Mouse (Mus musculus): ENCODE measurements around the gene Rps11. TPM values are rescaled to one million over a fixed set of nuclear protein-coding genes. Genes with fewer than 3 reads are reported as not detected.
"Not testable (repeated sequence)": the region's sequence is repeated elsewhere in the genome, so short reads cannot be mapped to it uniquely, and the experiment has no call there.

The Rps11 gene
- total RNA-seq, 2 experiments from 2014 or later = 413 to 448 TPM

DNA sequence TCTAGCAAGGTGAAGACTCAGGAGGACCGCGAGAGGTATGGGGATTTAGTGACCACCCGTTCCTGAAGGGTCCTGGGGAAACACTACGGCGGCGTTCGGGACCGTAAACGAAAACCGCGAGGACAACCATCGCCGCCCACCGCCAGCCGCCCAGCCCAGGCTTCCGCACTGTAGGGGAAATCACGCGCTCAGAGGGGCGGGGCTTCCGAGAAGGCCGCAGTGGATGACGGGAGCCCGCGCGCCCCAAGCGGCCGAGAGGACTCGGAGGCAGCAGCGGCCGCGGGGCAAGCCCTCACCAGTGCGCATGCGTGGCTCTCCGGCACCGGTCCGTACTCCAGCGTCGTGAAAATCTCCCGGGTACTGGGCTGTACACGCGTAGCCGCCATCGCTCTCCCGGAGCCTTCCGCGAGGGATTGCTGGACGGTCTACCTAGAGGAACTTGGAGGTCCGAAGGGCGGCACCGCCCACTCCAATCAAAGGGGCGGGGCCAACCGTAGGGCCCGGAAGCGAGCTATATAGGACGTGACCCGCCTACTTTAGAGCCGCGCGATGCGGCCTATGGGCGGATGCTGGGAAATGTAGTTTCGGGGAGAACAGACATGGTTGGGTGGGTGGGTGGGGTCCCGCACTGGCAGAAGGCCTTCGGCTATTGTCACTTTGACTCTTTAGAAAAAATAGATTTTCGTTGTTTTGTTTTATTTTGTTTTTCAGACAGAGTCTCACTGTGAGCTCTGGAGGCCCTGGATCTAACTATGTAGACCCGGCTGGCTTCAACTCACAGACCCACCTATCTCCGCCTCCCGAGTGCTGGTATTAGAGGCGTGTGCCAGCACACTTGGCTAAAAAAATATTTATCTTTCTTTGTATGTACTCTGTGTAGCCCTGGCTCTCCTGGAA, 30.1 kb upstream of the Rps11 start, which contains the start of the genes Pih1d1 and Aldh16a1:
Gene Pih1d1 (plus strand): TSS at position 208 of the 897 bp plus-strand sequence.
Gene Aldh16a1 (minus strand): TSS at position 489 of the 897 bp plus-strand sequence.
- peak; percentile 96 for DNase-seq

- no peak for DNase-seq
These were observed 29.3 kb upstream of the Rps11 start for GRCm38 (mm10) chr7:45153586-45153985.

- DNase-seq = not testable (repeated sequence)
These were observed 28.8 kb upstream of the Rps11 start for GRCm38 (mm10) chr7:45153052-45153451.

GRCm38 (mm10) chr7:45151303-45151702, 27.1 kb upstream of the Rps11 start:
- DNase-seq = peak; percentile 59

DNA sequence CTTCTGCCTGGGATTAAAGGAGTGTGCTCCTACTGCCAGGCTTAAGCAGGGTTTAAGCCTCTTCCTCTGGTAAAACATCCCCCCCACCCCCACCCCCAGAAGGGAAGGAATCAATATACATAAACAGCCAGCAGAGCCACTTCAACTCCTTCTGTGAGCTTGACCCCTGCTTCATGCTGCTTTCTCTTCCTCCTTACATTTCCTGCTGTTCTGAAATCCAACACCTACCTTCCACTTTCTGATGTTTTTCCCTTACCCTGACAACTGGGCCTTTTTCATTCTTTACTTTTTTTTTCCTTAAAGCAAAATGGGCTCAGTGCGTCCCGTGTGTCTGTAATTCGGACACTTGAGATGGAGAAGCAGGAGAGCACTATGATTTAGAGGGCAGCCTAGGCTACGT, 26.1 kb upstream of the Rps11 start:
- no peak for DNase-seq

DNA sequence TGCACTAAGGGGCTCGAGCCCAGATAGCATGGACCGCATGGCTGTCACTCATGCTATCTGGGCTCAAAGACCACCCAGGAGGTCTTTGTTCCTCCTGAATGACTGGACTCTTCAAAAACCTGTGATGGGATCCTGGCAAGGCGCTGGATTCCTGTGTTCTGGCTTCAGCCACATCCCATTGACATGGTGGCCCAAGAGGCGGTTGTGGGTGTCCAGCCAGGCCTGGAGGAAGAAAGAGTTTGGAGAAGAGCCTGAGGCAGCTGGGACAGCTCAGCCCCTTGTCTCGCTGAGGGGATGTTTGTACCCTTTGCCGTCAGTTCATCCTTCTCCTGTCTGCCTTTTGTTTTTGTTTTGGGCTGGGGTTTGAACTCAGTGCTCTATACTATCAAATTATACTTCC, 25.3 kb upstream of the Rps11 start:
- DNase-seq = peak; percentile 50

GRCm38 (mm10) chr7:45148534-45149098, 24.4 kb upstream of the Rps11 start:
- DNase-seq = no peak

GRCm38 (mm10) chr7:45147899-45148298, 23.7 kb upstream of the Rps11 start:
- DNase-seq = no peak

DNA sequence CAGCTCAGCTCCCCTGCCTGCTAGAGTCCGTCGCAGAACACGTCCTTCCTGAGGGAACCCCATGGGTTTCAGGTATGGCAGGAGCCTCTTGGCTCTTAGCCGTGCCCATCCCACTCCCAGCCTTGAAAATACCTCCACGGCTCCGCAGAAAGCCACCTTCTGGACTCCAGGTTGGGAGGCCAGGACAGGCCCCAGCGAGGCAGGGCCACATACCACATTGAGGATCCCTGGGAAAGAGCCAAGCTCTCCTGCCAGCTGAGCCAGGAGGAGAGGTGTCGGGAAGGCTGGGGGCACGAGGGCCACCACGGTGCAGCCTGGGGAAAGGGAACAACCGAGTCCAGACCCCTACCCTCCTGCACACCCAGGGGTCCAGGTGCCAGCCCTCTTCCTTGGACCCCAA, 23.0 kb upstream of the Rps11 start:
- DNase-seq = no peak

DNA sequence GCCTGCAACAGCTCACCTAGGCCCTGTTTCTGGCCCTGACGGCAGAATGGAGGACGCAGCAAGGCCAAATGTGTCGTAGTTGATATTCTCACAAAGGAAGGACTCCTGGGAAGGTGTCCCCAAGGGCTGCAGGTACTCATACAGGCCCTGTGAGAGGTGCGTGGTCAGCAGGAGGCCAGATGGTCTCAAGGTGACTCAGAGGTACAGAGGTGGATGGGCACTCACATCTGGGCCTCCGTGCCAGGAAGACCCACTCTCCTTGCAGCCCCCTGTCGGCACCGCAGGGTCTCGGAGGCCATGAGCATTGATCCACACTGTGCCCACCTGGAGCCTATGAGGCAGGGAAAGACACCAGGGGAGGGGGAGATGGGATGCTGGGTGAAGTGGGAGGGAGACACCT, 21.2 kb upstream of the Rps11 start:
- no peak for DNase-seq

DNA sequence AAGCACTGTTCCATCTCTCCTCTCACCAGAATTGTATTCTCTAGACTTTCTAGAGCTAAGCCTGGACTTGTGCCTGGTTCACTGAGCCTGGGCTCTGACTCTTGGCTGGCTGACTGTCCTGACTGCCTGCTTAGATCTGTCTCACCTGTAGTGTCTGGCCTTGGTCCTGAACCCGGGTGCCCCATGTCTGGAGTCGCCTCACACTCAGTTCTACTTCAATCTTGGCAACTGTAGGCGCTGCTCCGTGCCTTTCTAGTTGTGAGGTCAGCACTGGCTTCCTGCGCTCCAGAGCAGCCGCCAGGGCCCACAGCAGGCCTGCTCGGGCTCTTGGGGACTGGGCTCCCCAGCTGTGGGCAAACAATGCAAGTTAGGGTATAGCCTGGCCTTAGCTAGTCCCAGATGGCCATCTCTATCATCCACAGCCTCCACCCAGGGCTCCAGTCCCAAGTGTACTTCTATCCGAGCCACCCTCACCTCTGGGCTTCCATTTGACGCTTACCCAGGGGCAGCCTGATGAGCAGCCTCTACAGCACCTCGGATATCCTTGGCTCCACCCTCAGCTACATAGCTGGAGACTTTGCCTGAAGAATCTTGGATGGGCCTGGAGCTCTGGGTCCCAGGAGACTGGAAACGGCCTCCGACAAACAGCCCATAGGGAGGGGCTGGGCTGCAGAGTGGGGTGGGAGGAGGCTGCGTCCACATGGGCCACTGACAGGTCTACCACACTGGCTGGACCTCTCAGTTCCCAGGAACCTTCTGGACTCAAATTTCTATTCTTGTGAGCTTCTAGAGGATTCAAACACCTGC, 20.3 kb upstream of the Rps11 start:
- peak; percentile 47 for DNase-seq

DNA sequence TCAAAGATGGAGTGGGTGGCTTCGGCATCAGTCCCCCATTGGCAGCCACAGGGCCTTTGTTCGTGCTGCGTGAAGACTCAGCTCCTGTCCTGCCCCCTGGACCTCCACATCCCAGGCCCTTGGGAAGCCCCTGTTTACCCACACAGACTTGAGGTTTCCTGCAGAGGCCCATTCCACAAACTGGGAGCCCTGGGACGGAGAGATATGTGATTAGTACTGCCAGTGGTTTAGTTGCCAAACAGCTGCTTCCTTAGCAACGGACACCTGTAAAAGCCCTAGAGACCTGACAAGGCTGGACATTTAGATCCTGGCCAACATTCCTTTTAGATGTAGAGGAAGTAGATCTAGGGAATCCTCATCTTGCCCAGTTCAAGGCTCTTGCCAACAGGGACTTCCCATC, 17.7 kb upstream of the Rps11 start:
- no peak for DNase-seq

DNA sequence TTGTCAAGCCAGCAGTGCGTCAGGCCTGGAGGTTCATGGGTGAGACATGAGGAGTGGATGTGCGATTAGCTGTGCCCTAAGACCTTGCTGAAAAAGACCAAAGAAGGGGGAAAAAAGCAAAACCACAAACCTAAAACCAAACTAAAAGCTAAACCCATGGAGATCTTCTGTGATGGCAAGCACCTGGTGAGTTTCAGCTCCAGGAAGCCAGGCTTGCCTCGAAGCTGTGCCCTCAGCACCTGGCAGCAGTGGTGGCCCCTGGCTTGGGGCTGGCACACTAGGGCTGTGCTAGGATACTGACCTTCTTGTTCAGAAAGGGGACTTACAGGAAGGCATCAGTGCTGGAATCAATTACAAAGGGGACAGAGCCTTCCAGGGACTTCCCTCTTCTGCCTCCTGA, 17.1 kb upstream of the Rps11 start:
- no peak for DNase-seq

DNA sequence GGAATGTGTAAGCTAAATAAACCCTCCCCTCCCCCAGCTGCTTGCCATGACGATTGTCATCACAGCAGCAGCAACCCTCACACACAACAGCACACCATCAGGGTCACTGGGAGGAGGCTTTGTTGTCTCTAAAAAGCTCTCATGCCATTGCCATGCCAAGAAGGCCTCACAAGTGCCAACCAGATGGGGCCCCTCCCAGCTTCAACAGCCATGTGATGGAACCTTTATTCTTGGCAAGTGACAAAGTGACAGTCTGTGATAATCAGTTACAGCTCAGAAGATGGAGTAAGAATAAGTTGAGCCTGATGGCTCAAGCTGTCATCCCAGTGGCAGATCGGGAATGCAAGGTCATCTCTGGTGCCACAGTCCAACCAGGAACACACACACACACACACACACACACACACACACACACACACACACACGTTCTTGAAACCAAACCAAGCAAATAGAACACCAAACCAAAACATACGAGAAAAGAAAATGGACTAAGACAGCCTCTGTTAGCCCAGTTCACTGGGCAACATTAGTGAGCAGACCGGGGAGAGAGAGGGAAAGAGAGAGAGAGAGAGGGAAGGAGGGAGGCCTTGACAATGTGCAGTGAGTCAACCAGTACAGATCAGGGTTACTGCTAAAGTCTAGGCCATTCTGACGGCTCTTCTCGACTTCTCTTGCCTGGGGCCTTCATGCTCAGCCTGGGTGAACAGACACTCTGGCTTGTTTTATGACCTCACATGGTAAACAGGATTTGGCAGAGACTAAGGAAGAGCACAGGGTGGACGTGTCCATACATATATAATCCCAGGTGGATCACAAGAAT, 15.9 kb upstream of the Rps11 start:
- DNase-seq = no peak

- no peak for DNase-seq
These were observed 14.2 kb upstream of the Rps11 start for GRCm38 (mm10) chr7:45138403-45138802.

DNA sequence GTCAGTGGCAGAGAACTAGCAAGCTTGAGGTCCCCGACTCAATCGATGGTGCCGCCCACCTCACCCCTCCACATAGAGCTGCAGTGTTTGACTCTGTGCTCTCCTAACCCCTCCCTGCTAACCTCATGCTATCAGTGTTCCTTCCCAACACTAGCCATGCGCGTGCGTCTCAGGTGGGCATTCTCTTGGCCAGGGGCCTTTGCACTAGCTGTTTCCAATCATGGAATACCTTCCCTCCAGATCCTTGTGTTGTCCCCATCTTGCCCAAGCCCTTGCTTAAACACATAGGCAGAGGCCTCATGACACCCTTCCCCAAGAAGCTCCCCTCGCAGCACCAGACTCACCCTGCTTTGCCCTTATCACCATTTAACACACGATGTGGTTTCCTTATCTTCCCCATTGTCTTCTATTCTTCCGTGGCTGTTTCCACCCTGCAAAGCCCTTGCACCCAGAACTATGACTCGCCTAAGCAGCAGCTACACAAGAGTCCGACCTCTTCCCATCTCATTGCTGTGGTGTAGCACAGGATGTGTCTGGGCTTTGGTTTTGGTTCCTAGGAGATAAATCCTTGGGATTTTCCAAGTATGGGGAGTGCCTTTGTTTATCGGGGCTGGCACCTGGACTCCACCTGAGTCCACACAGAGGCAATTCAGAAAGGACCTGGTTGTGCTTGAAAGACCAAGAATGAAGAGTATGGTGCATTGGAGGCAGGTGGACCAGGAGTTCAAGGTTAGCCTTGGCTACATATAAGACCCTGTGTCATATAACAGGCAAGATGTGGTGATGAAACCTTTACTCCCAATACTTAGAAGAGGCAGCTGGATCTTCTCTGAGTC, 13.2 kb upstream of the Rps11 start:
- DNase-seq = no peak

DNA sequence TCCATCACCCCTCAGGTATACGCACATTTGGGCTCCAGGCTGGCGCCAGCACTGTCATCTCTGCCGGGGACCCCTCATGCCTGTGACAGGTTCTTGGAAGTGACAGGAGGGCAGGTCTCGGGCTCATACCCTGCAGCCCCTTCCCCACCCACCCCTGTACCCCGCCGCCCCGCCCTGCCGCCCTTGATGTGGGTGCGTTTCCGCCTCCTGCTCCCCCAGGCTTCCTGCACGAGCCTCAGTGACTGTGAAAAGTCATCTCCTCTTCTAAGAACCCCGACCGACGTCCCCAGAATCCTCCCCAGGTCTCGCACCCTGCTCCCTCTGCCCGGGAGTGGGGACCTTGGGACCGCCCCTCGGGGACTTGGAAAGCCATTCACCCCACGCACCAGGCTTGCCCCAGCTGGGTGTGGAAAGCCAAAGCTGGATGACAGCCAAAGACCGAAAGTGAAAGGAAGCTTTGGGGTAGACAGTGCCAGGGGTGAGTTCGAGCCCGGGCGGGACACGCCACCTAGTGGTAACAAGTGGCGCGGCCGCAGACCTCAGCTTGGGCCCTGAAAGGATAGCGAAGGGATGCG, 11.8 kb upstream of the Rps11 start, which contains the start of the genes Gm45713 and Flt3l:
Gene Gm45713 (minus strand): TSS at position 239 of the 575 bp plus-strand sequence.
Gene Flt3l (minus strand): TSS at position 440 of the 575 bp plus-strand sequence.
- peak; percentile 88 for DNase-seq

DNA sequence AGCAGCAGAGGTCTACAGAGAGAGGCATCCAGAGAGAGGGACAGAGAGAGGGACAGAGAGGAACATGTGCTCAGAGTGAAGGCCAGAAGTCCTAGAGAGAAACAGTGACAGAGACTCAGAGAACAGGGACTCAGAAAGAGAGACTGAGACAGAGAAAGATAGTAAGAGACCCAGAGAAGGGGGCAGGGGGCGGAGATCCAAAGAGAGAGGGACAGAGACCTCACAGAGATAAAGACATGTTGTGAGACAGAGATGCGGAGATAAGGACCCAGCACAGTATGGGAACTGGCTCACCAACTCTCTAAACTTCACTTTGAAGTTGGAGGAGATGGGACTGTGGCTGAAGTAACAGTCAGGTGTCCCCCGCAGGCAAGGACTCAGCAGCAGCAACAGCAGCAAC, 11.1 kb upstream of the Rps11 start:
- DNase-seq = no peak

DNA sequence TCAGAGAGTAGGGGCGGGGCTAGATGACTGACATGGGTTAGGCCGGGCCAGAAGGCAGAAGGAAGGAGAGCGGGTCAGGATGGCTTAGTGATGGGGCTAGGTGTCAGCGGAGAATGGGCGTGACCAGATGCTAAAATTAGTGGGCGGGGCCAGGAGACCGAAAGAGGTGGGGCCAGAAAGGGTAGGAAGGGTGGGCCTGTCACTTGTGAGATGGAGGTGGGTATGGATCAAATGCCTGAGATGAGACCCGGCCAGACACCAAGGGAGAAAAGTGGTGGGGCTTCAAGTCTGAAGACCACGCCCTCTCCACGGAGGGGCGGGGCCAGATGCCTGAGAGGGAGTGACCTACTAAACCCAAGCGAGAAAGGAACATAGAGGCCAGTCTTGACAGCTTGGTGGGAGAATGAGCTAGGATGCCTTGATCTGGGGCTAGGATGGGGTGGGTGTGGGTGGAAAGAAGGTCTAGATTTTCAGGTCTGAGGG, 10.3 kb upstream of the Rps11 start:
- no peak for DNase-seq
